Mouse (Mus musculus): ENCODE measurements at regions not wholly inside any gene's neighbourhood (a gene's known extent, or its start where the extent isn't known, plus 50 kb on each side); places are given as distances from the start of the nearest gene placed in this dataset.

DNA sequence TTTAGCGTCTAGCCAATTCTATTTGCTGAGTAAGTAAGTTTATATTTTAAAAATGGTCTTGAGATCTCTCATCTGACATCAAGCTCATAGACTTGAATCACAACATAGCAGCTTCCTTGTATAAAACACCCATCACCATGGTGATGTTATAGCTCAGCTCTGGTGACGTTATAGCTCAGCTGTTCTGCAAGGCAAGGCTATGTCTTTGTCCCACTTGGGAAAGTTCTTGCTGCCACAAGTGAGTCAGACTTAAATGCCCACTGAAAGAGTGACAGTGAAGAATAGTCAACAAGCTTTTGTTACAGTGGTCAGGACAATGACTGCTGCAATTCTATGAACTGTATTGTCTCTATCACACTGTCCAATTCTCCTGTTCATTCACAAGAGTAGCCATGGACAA lies 122.2 kb upstream of the Satb2 start:
- WGBS (ENCODE audit: insufficient replicate concordance): 87% methylated on average over 2 of the region's 2 CpGs
- no peaks in the 10 kb centered on the region for H3K27me3 ChIP-seq (ENCODE audit: control insufficient read depth, insufficient read depth, low read length)

DNA sequence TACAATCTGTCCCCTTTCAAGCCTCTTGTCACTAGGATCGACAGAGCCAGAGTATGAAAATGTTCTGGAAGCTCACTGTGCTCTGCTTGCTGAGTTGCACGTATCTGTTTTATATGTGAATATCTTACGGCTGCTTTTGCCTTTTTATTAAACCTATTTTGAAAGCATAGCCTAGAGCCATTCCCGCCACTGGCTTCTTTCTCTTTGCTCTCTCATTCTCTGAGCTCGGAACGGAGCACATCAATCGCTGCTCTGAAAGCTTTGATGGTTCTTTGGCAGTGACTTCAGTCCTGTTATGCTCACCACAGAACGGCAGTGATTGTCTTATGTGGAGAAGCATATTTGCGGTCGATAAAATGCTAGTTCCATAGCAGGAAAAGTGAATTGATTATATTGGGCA lies 128.9 kb upstream of the Satb2 start:
- Histone ChIP-seq H3K27ac (ENCODE audit: low read depth, low read length) (no peak overlapping the region), H3K27me3 (ENCODE audit: control insufficient read depth, insufficient read depth, low read length) (no peaks in the 10 kb centered on the region), H3K36me3 (ENCODE audit: control insufficient read depth, insufficient read depth, low read length) (no peaks in the 10 kb centered on the region), H3K4me3 (ENCODE audit: low read depth, low read length) (no peak overlapping the region), H3K9ac (ENCODE audit: low read depth, low read length) (no peak overlapping the region), H3K9me3 (replicated peaks; ENCODE audit: control insufficient read depth, low read length) (no peaks in the 10 kb centered on the region), H3K4me2 (no peak overlapping the region), H3K4me1 (ENCODE audit: control insufficient read depth, insufficient read depth, low read length) (no peaks in the 10 kb centered on the region)
- ATAC-seq (replicated peaks; ENCODE audit: insufficient number of reproducible peaks, low FRiP score, low TSS enrichment): no peak
- WGBS (ENCODE audit: insufficient replicate concordance): 78% methylated on average over 10 of the region's 10 CpGs

More for the DNA sequence above, 122.2 kb upstream of the Satb2 start:
- Histone ChIP-seq H3K36me3 (ENCODE audit: control insufficient read depth, insufficient read depth, low read length) (no peaks in the 10 kb centered on the region), H3K27ac (ENCODE audit: low read depth, low read length) (no peak overlapping the region), H3K9ac (ENCODE audit: low read depth, low read length) (no peak overlapping the region), H3K4me1 (ENCODE audit: control insufficient read depth, insufficient read depth, low read length) (peaks cover 9% of the 10 kb centered on the region; the same call in 1 of the 2 replicates), H3K4me3 (ENCODE audit: low read depth, low read length) (no peak overlapping the region), H3K9me3 (replicated peaks; ENCODE audit: control insufficient read depth, low read length) (no peaks in the 10 kb centered on the region), H3K4me2 (no peak overlapping the region)
- ATAC-seq (replicated peaks; ENCODE audit: insufficient number of reproducible peaks, low FRiP score, low TSS enrichment): no peak

DNA sequence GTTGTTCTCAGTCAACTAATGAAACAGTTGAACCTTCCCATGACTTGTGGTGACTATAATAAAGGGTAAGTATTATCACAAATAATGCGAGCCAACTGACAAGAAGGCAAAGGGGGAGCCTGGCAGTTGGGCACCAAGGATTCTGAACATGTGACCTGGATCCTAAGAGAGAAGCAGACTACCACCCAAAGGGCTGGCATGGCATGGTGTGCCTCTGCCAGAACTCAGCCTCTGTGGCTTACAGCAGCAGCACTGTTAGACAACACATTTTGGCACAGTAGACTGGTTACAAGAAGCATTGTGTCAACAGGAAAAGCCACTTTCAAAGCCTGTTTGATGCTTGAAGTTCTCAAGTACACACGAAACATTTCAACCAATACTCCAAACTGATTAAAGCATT lies 142.2 kb upstream of the Satb2 start:
- no peak overlapping the region for H3K27ac ChIP-seq (ENCODE audit: low read depth, low read length)
- no peaks in the 10 kb centered on the region for H3K9me3 ChIP-seq (replicated peaks; ENCODE audit: control insufficient read depth, low read length)
- H3K4me2 ChIP-seq: no peak overlapping the region
- H3K36me3 ChIP-seq (ENCODE audit: control insufficient read depth, insufficient read depth, low read length): no peaks in the 10 kb centered on the region
- H3K27me3 ChIP-seq (ENCODE audit: control insufficient read depth, insufficient read depth, low read length): no peaks in the 10 kb centered on the region
- WGBS (ENCODE audit: insufficient replicate concordance): 67% methylated on average over 2 of the region's 2 CpGs
- no peak overlapping the region for H3K4me3 ChIP-seq (ENCODE audit: low read depth, low read length)
- ATAC-seq (replicated peaks; ENCODE audit: insufficient number of reproducible peaks, low FRiP score, low TSS enrichment): no peak
- no peak overlapping the region for H3K9ac ChIP-seq (ENCODE audit: low read depth, low read length)
- no peaks in the 10 kb centered on the region for H3K4me1 ChIP-seq (ENCODE audit: control insufficient read depth, insufficient read depth, low read length)

DNA sequence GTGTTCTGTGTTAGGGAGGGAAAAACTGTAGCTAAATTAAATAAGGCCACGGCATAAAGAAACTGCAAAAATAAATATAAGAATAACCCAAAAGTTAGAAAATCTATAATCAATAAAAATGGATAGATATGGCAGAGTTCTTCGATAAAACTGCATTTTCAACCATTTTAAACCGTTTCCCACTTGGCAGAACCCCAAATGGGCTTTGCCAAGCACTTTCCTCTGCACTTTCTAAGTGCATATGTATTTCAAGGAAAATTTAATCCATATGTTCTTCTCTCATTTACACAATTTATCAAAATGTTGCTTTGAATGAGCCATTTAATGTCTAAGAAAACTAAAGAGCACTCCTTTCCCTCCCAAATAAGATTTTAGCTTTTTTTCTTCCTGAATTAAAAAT lies 165.7 kb upstream of the Satb2 start:
- Histone ChIP-seq H3K4me1 (ENCODE audit: control insufficient read depth, insufficient read depth, low read length) (no peaks in the 10 kb centered on the region), H3K9me3 (replicated peaks; ENCODE audit: control insufficient read depth, low read length) (no peaks in the 10 kb centered on the region), H3K36me3 (ENCODE audit: control insufficient read depth, insufficient read depth, low read length) (no peaks in the 10 kb centered on the region), H3K9ac (ENCODE audit: low read depth, low read length) (no peak overlapping the region), H3K4me3 (ENCODE audit: low read depth, low read length) (no peak overlapping the region), H3K27ac (ENCODE audit: low read depth, low read length) (no peak overlapping the region), H3K27me3 (ENCODE audit: control insufficient read depth, insufficient read depth, low read length) (no peaks in the 10 kb centered on the region), H3K4me2 (no peak overlapping the region)
- WGBS (ENCODE audit: insufficient replicate concordance): 78% methylated on average over 3 of the region's 3 CpGs
- no peak for ATAC-seq (replicated peaks; ENCODE audit: insufficient number of reproducible peaks, low FRiP score, low TSS enrichment)

DNA sequence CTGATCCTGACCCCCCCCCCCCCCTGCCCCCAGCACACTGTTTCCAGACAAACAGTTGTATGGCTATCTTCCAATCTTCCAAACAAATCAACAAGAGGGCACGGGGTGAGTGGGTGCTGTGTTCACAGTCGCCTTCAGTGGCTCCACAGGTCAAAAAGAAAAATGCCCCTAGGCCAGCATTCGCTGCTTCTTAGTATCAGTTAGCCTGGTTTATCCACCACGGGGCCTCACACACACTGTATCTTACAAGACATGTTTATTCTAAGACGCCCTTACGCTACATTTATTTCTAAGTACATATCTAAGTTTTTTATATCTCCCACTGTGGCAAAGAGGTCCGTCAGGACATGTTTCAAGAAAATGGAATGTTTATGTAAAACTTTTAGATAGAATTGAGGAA lies 177.4 kb upstream of the Satb2 start:
- WGBS (ENCODE audit: insufficient replicate concordance): 71% methylated on average over 7 of the region's 7 CpGs
- no peak overlapping the region for H3K4me2 ChIP-seq
- H3K27me3 ChIP-seq (ENCODE audit: control insufficient read depth, insufficient read depth, low read length): no peaks in the 10 kb centered on the region
- H3K9me3 ChIP-seq (replicated peaks; ENCODE audit: control insufficient read depth, low read length): no peaks in the 10 kb centered on the region
- H3K9ac ChIP-seq (ENCODE audit: low read depth, low read length): no peak overlapping the region
- no peak overlapping the region for H3K27ac ChIP-seq (ENCODE audit: low read depth, low read length)
- ATAC-seq (replicated peaks; ENCODE audit: insufficient number of reproducible peaks, low FRiP score, low TSS enrichment): no peak
- no peaks in the 10 kb centered on the region for H3K36me3 ChIP-seq (ENCODE audit: control insufficient read depth, insufficient read depth, low read length)
- no peaks in the 10 kb centered on the region for H3K4me1 ChIP-seq (ENCODE audit: control insufficient read depth, insufficient read depth, low read length)
- H3K4me3 ChIP-seq (ENCODE audit: low read depth, low read length): no peak overlapping the region

DNA sequence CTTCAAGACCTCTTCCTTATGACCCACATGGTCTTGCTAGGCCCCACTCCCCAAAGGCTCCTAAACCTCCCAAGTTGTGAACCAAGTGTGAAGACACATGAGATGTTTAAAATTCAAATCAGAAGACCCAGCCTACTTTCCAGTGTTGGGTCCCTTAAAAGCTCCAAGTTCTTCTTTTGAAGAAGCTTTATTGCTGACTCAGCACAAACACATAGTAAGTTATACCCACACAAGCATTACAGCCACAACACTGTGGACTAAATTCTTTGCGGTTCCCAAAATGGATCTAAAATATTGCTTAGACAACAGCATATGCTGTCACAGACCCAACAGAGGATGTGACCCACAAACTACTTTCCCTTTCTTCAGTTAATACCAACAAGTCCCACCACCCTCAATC lies 186.0 kb upstream of the Satb2 start:
- ATAC-seq (replicated peaks; ENCODE audit: insufficient number of reproducible peaks, low FRiP score, low TSS enrichment): no peak
- Histone ChIP-seq H3K4me2 (no peak overlapping the region), H3K27ac (ENCODE audit: low read depth, low read length) (no peak overlapping the region), H3K4me3 (ENCODE audit: low read depth, low read length) (no peak overlapping the region), H3K9me3 (replicated peaks; ENCODE audit: control insufficient read depth, low read length) (no peaks in the 10 kb centered on the region), H3K9ac (ENCODE audit: low read depth, low read length) (no peak overlapping the region), H3K4me1 (ENCODE audit: control insufficient read depth, insufficient read depth, low read length) (no peaks in the 10 kb centered on the region), H3K36me3 (ENCODE audit: control insufficient read depth, insufficient read depth, low read length) (no peaks in the 10 kb centered on the region), H3K27me3 (ENCODE audit: control insufficient read depth, insufficient read depth, low read length) (no peaks in the 10 kb centered on the region)
- 90% methylated on average over 1 of the region's 1 CpGs for WGBS (ENCODE audit: insufficient replicate concordance)

DNA sequence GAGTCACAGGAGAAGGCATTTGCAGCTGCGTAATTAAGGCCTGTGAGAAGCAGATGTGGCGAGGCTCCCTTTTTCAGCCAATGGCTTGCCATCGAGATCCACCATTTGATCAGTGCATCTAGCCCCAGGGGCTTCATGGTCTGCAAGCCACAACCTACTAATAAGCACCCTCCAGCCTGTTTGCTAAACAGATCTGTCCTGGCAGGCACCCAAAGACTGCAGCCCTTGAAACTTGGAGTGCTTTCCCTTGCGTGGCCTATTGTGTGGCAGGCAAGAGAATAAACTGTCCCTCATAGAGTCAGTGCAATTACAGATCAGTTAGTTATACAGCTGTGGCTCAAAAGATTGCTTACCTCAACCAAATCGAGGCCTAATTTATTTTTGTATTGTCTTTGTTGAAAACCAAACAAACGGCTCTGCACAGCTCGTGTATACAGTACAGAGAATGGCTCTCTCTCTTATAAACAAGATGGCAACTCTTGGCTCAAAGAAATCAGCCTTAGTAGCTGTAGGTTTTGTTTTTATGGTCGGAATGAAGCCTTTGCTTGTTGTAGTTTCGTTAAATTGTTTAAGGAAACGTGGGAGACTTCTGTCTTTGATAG lies 195.9 kb upstream of the Satb2 start:
- no peak overlapping the region for H3K9ac ChIP-seq (ENCODE audit: low read depth, low read length)
- no peak overlapping the region for H3K4me2 ChIP-seq
- no peak for ATAC-seq (replicated peaks; ENCODE audit: insufficient number of reproducible peaks, low FRiP score, low TSS enrichment)
- no peaks in the 10 kb centered on the region for H3K27me3 ChIP-seq (ENCODE audit: control insufficient read depth, insufficient read depth, low read length)
- no peaks in the 10 kb centered on the region for H3K9me3 ChIP-seq (replicated peaks; ENCODE audit: control insufficient read depth, low read length)
- H3K36me3 ChIP-seq (ENCODE audit: control insufficient read depth, insufficient read depth, low read length): no peaks in the 10 kb centered on the region
- H3K27ac ChIP-seq (ENCODE audit: low read depth, low read length): no peak overlapping the region
- WGBS (ENCODE audit: insufficient replicate concordance): 70% methylated on average over 10 of the region's 10 CpGs
- no peaks in the 10 kb centered on the region for H3K4me1 ChIP-seq (ENCODE audit: control insufficient read depth, insufficient read depth, low read length)
- H3K4me3 ChIP-seq (ENCODE audit: low read depth, low read length): no peak overlapping the region

DNA sequence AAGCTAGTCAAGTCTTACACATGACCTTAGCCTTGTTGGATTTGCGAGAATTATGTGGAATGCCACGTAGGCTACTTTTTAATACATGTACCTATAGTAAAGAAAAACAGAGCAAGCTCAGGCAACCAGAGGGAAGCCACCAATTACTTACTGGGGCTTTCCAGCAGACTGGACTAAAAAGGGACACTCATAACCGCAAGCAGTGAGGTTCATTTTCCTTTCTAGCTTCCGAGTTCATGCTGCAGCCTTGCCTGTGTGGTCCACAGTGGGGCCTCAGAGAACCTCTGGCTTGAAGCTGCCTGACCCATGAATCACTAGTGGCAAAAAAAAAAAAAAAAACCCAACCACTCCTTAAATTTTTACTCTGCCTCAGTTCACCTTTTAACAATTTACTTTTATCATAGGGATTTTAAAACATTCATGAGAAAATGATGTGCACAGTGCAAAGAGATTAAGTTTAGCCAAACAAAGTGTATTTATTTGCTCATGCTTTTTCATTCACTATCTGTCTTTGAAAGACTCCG lies 188.6 kb upstream of the 1700066M21Rik start:
- WGBS (ENCODE audit: insufficient replicate concordance): 75% methylated on average over 5 of the region's 5 CpGs
- ATAC-seq (replicated peaks; ENCODE audit: insufficient number of reproducible peaks, low FRiP score, low TSS enrichment): no peak
- H3K36me3 ChIP-seq (ENCODE audit: control insufficient read depth, insufficient read depth, low read length): no peaks in the 10 kb centered on the region
- H3K4me3 ChIP-seq (ENCODE audit: low read depth, low read length): no peak overlapping the region
- no peaks in the 10 kb centered on the region for H3K27me3 ChIP-seq (ENCODE audit: control insufficient read depth, insufficient read depth, low read length)
- no peak overlapping the region for H3K27ac ChIP-seq (ENCODE audit: low read depth, low read length)
- H3K9ac ChIP-seq (ENCODE audit: low read depth, low read length): no peak overlapping the region
- no peaks in the 10 kb centered on the region for H3K9me3 ChIP-seq (replicated peaks; ENCODE audit: control insufficient read depth, low read length)
- no peak overlapping the region for H3K4me2 ChIP-seq
- H3K4me1 ChIP-seq (ENCODE audit: control insufficient read depth, insufficient read depth, low read length): no peaks in the 10 kb centered on the region

DNA sequence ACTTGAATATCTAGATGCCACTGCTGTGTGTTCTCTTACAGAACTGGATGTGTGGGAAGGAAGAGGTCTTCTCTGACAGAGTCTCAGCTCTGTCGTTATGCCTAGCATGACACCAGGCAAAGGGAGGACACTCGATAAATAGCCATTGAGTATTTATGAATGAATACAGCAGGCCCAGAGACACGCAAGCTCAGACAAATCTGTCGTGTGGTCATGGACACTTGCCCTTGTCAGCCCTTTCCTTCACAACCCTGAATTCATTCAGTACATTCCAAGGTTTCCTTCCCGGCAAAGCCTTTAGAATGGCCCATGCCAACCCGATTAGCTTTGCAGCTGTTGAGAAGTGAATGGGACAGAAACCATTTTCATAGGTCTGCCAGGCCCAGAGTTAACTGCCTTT lies 176.1 kb upstream of the 1700066M21Rik start:
- Histone ChIP-seq H3K4me1 (ENCODE audit: control insufficient read depth, insufficient read depth, low read length) (no peaks in the 10 kb centered on the region), H3K4me3 (ENCODE audit: low read depth, low read length) (no peak overlapping the region), H3K36me3 (ENCODE audit: control insufficient read depth, insufficient read depth, low read length) (no peaks in the 10 kb centered on the region), H3K9ac (ENCODE audit: low read depth, low read length) (no peak overlapping the region), H3K4me2 (no peak overlapping the region), H3K27ac (ENCODE audit: low read depth, low read length) (no peak overlapping the region), H3K9me3 (replicated peaks; ENCODE audit: control insufficient read depth, low read length) (no peaks in the 10 kb centered on the region), H3K27me3 (ENCODE audit: control insufficient read depth, insufficient read depth, low read length) (0 out of 2 replicates have a peak, but pooled peaks cover 2% of the 10 kb centered on the region)
- no peak for ATAC-seq (replicated peaks; ENCODE audit: insufficient number of reproducible peaks, low FRiP score, low TSS enrichment)
- 72% methylated on average over 6 of the region's 6 CpGs for WGBS (ENCODE audit: insufficient replicate concordance)

Data from heart, embryonic 11.5 days (tissue).